Mouse (Mus musculus): Measurements from ENCODE around the gene Apol7b. TPM values are rescaled to one million over a fixed set of nuclear protein-coding genes. Genes with fewer than 3 reads are reported as not detected.

The Apol7b gene
- polyA plus RNA-seq, 1 experiment from 2014 or later = not detected

DNA sequence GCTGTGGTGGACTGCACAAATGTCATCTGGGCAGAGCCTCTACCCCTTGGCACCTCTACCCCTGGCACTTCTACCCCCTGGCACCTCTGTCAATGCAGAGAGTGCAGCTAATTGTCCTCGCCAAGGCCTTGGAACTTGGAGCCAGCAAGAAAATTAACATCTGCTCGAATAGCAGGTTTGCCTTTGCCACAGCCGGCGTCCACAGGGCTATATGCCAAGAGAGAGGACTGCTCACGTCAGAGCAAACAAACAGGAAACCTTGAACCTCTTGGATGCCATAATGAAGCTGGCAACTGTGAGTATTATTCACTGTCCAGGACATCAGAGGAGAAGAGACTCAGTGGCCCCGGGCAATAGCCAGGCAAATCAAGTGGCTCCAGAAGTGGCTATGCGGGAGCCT is 70.4 kb downstream of the Apol7b start:
- no peaks in the 10 kb centered on the region for H3K27me3 ChIP-seq (ENCODE audit: control insufficient read depth, insufficient read depth, low read length)
- no peak overlapping the region for H3K4me2 ChIP-seq (replicated peaks; ENCODE audit: low read depth, low read length)
- H3K27ac ChIP-seq (ENCODE audit: low read depth, low read length) = no peak overlapping the region
- no peak overlapping the region for H3K9ac ChIP-seq (ENCODE audit: low read depth, low read length)
- no peak overlapping the region for H3K4me3 ChIP-seq (ENCODE audit: low read depth, low read length)
- no peaks in the 10 kb centered on the region for H3K4me1 ChIP-seq (replicated peaks; ENCODE audit: control insufficient read depth, insufficient read depth, low read length)
- 83% methylated on average over 7 of the region's 7 CpGs for WGBS
- H3K36me3 ChIP-seq (ENCODE audit: control insufficient read depth, insufficient read depth, low read length) = no peaks in the 10 kb centered on the region
- ATAC-seq (ENCODE audit: low FRiP score) = no peak
- H3K9me3 ChIP-seq (ENCODE audit: control insufficient read depth, low read length) = no peaks in the 10 kb centered on the region
- no peak for DNase-seq (ENCODE audit: low spot score)

Other genes starting within 250 kb of the Apol7b start
- 115 and 142 TPM in 2 replicates for gene Rbfox2, start 140.5 kb downstream of the Apol7b start, polyA plus RNA-seq (2014; fragmentation: Nextera tagmentation; extraction: Ambion mirVana)
- not detected in 2 replicates for gene Apol7a, start 48.4 kb downstream of the Apol7b start, polyA plus RNA-seq (2014; fragmentation: Nextera tagmentation; extraction: Ambion mirVana)
- 0.03 and 0.06 TPM in 2 replicates for gene Apol9a, start 36.4 kb downstream of the Apol7b start, polyA plus RNA-seq (2014; fragmentation: Nextera tagmentation; extraction: Ambion mirVana)
- not detected in 2 replicates for gene Apol10a, start 29.6 kb upstream of the Apol7b start, polyA plus RNA-seq (2014; fragmentation: Nextera tagmentation; extraction: Ambion mirVana)
- gene Apol11a, start 60.8 kb upstream of the Apol7b start, polyA plus RNA-seq (2014; fragmentation: Nextera tagmentation; extraction: Ambion mirVana) = not detected in 2 replicates
- not detected in 2 replicates for gene Apol7c, start 85.8 kb upstream of the Apol7b start, polyA plus RNA-seq (2014; fragmentation: Nextera tagmentation; extraction: Ambion mirVana)
- gene 1700025B11Rik, start 114.4 kb upstream of the Apol7b start, polyA plus RNA-seq (2014; fragmentation: Nextera tagmentation; extraction: Ambion mirVana) = not detected in 2 replicates
- gene Apol10b, start 148.6 kb upstream of the Apol7b start, polyA plus RNA-seq (2014; fragmentation: Nextera tagmentation; extraction: Ambion mirVana) = 0.10 TPM in 1 of 2 replicates, not detected in the other
- not detected in 2 replicates for gene Gm36245, start 151.8 kb upstream of the Apol7b start, polyA plus RNA-seq (2014; fragmentation: Nextera tagmentation; extraction: Ambion mirVana)
- gene Apol11b, start 195.8 kb upstream of the Apol7b start, polyA plus RNA-seq (2014; fragmentation: Nextera tagmentation; extraction: Ambion mirVana) = not detected in 2 replicates

Data from hindbrain, embryonic 11.5 days (tissue).